Mouse (Mus musculus): ENCODE measurements around the gene Slc26a9.

GRCm38 (mm10) chr1:131809651-131810050 is 65.8 kb downstream of the Slc26a9 start:
- TF ChIP-seq CTCF (IDR thresholded peaks at IDR 0.05; ENCODE audit: extremely low read depth, insufficient read depth, low read length) (no peak), POLR2A (IDR thresholded peaks at IDR 0.05; ENCODE audit: extremely low read depth, insufficient read depth, low read length) (no peak)

All from cortical plate, adult 2 months (tissue).